Mouse (Mus musculus) liver, adult 2 months (tissue): ENCODE measurements at regions not wholly inside any gene's neighbourhood (a gene's known extent, or its start where the extent isn't known, plus 50 kb on each side); places are given as distances from the start of the nearest gene placed in this dataset.

Experiments used
- DNase-seq: peaks from one replicate; pipeline ENCODE4 v3.0.0-alpha.2; 2011; ENCODE audit warnings: low read depth, low spot score; ENCODE audit errors: extremely low read depth
- H3K27ac ChIP-seq: fragments of 200-500 bp; replicated peaks from 2 replicates; pipeline ENCODE4 v1.5.1; 2012; ENCODE audit warnings: low read depth, mild to moderate bottlenecking, control low read depth, inconsistent platforms, low read length; ENCODE audit not compliant: insufficient read depth
- H3K27me3 ChIP-seq: fragments of 200-500 bp; 2 replicates; pipeline ENCODE4 v1.6.1; 2012; ENCODE audit warnings: mild to moderate bottlenecking, moderate library complexity, low read length, inconsistent platforms; ENCODE audit not compliant: control insufficient read depth, insufficient read depth
- H3K36me3 ChIP-seq: fragments of 200-500 bp; 2 replicates; pipeline ENCODE4 v1.6.1; 2012; ENCODE audit warnings: low read length, inconsistent platforms; ENCODE audit not compliant: control insufficient read depth, insufficient read depth
- H3K4me1 ChIP-seq: fragments of 200-500 bp; 2 replicates; pipeline ENCODE4 v1.6.1; 2011; ENCODE audit warnings: low read length; ENCODE audit not compliant: control insufficient read depth, insufficient read depth
- H3K4me3 ChIP-seq: fragments of 200-500 bp; 2 replicates; pipeline ENCODE4 v1.5.1; 2011; ENCODE audit warnings: low read depth, mild to moderate bottlenecking, control low read depth, low read length, moderate library complexity; ENCODE audit not compliant: insufficient read depth
- H3K79me2 ChIP-seq: fragments of 200-500 bp; 2 replicates; pipeline ENCODE4 v1.6.1; 2012; ENCODE audit warnings: inconsistent platforms, mild to moderate bottlenecking, low read length, moderate library complexity; ENCODE audit not compliant: control insufficient read depth, insufficient read depth
- H3K9ac ChIP-seq: fragments of 200-500 bp; 2 replicates; pipeline ENCODE4 v1.6.1; 2012; ENCODE audit warnings: low read depth, mild to moderate bottlenecking, control low read depth, inconsistent platforms, low read length
- CTCF ChIP-seq: fragments of 200-500 bp; IDR thresholded peaks from 2 replicates; pipeline ENCODE4 v1.5.1; 2011; ENCODE audit warnings: low read depth, low read length, control low read depth
- POLR2A ChIP-seq: fragments of 200-500 bp; IDR thresholded peaks from 2 replicates; pipeline ENCODE4 v1.6.1; 2011; ENCODE audit warnings: low read length, control low read depth; ENCODE audit not compliant: insufficient read depth; ENCODE audit errors: extremely low read depth
- WGBS: fragments of 180-500 bp; shearing (Covaris S2); methylation state at CpG from one replicate; pipeline ENCODE4 v1.1.7; 2018; 5-methylcytosine and 5-hydroxymethylcytosine counted together

DNA sequence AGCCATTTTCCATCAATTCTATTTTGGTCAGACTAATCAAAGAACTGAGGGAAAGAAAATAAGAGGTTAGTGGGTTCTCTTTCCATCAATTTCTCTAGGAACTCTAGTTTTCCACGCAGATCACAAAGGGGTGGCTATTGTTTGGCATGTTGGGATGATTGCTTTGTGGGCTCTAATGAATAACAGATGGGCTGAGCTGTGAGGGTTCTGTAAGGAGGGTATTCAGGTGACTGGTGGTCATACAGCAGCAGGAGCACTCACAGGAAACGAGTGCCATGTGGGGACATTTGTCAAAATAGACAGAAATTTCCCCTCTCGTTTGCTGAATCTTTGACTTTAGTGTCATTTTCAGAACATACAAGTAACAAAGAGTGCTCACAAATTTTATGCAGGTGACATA, 134.9 kb upstream of the Brinp3 start:
- WGBS, result 52% methylated on average over 3 of the region's 3 CpGs
- no peak for TF ChIP-seq CTCF
- no peak for TF ChIP-seq POLR2A

DNA sequence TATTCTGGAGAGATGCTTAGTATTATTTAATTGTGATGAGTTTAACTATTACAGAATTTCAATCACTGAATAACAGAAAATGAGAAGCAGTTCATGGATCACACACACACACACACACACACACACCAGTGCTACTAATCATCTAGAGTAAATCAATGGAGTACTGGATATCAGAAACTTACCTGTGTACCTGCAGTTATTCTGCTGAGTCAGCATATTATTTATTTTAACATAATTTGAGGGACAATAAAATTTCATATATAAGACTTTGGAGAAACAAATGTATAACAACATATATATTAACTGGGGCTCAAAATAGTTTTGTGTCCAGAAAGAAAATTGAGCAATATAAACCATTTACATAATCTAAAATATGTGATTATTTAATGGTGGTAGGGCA, 134.4 kb upstream of the Brinp3 start:
- TF ChIP-seq POLR2A (no peak), CTCF (no peak)
- DNase-seq, result no peak
- no peaks in the 10 kb centered on the region for H3K36me3 ChIP-seq
- H3K27me3 ChIP-seq, result no peaks in the 10 kb centered on the region
- no peaks in the 10 kb centered on the region for H3K79me2 ChIP-seq
- no peak overlapping the region for H3K4me3 ChIP-seq
- H3K27ac ChIP-seq, result no peak overlapping the region
- no peak overlapping the region for H3K9ac ChIP-seq
- H3K4me1 ChIP-seq, result no peaks in the 10 kb centered on the region

More for the DNA sequence above, 134.9 kb upstream of the Brinp3 start:
- no peak overlapping the region for H3K9ac ChIP-seq
- H3K4me3 ChIP-seq, result no peak overlapping the region
- no peak for DNase-seq
- no peaks in the 10 kb centered on the region for H3K36me3 ChIP-seq
- H3K27me3 ChIP-seq, result no peaks in the 10 kb centered on the region
- no peaks in the 10 kb centered on the region for H3K79me2 ChIP-seq
- H3K27ac ChIP-seq, result no peak overlapping the region
- H3K4me1 ChIP-seq, result no peaks in the 10 kb centered on the region

DNA sequence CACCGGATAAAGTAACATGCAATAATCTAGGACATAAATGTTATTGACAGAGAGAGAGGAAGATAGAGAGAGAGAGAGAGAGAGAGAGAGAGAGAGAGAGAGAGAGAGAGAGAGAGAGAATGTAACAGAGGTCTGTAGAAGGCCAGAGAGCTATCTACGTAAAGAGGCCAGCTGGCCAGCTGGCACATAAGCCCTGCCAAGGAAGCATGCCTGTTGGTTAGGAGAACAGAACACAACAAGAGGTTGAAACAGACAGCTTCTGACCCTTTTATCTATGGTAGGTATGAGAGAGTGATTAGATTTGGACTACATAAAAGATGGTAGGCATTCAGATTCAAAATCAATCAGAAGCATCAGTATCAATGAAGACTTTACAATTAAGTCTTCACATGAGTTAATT, 130.8 kb upstream of the Brinp3 start:
- Histone ChIP-seq H3K4me1 (no peaks in the 10 kb centered on the region), H3K79me2 (no peaks in the 10 kb centered on the region), H3K9ac (no peak overlapping the region), H3K27ac (no peak overlapping the region), H3K36me3 (no peaks in the 10 kb centered on the region), H3K4me3 (no peak overlapping the region), H3K27me3 (no peaks in the 10 kb centered on the region)
- 84% methylated on average over 2 of the region's 2 CpGs for WGBS
- TF ChIP-seq POLR2A (no peak), CTCF (no peak)
- no peak for DNase-seq
